Mouse (Mus musculus): Measurements from ENCODE around the gene 2510009E07Rik. TPM values are rescaled to one million over a fixed set of nuclear protein-coding genes. Genes with fewer than 3 reads are reported as not detected.

Gene 2510009E07Rik
- polyA plus RNA-seq, 1 experiment from 2014 or later = 45.4 TPM

DNA sequence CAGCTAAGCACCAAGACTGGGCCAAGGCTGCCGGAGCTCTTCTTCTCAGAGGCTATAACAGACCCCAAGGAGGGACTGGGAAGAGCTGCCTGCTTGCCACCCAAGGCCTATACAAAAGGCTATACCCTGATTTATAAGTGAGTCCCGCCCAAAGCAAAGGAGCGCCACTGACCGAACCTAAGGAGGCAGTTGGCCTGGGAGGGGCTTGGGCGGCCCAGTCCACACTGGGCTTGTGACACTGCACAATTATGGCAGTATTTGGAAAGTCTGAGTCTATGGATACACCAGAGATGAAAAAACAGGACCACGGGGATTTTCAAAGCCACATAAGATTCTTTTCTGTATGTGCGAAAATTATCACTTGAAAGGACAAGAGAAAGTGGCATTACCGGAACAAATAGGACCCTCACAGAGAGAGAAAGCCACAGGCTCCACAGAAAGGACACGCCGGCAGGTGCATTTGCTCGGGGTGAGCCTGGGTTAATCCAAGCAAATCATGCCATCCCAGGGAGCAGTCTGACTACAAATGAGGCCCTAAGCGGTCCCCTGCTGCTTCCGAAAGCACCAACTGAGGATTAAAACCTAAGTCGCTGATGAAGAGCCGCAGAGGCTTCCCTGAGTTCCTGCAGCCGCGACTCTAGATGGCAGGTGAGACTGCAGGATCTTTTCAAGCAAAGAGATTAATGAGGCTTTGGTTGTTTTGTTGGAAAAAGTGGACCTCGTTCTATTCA lies 29.7 kb downstream of the 2510009E07Rik start:
- Histone ChIP-seq H3K4me3 (replicated peaks; ENCODE audit: low read length) (no peak overlapping the region), H3K9me3 (ENCODE audit: control insufficient read depth, low read length) (peaks cover 7% of the 10 kb centered on the region; the same call in 1 of the 2 replicates), H3K27me3 (ENCODE audit: control insufficient read depth, insufficient read depth, low read length) (no peaks in the 10 kb centered on the region), H3K36me3 (replicated peaks; ENCODE audit: control insufficient read depth, insufficient read depth) (no peaks in the 10 kb centered on the region), H3K9ac (peak overlapping the region; percentile 37), H3K27ac (peak overlapping the region; percentile 66), H3K4me1 (replicated peaks; ENCODE audit: control insufficient read depth, insufficient read depth, low read length) (peaks cover 19% of the 10 kb centered on the region), H3K4me2 (replicated peaks) (peak overlapping the region; percentile 32)
- peak; percentile 68; the same call in 1 of the 2 replicates for ATAC-seq (ENCODE audit: low FRiP score)
- 10% methylated on average over 18 of the region's 18 CpGs for WGBS
- DNase-seq (ENCODE audit: low spot score) = peak; percentile 64

DNA sequence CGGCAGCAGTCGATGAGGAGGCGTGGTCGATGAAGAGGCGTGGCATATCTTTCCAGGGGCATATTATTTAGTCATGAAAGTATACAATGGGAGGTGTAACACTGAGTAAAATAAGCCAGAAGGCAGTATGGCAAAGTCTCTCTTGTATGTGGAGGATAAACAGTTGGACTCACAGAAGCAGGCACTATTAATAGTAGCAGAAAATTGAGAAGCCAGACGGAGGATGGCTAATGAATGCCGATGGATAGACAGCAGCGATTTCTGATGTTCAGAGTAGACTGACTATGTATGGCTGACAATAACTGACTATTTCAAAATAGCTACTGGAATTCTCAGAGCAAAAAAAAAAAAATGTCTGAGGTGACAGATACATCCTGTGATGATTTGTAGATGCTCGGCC lies 38.5 kb downstream of the 2510009E07Rik start:
- DNase-seq (ENCODE audit: low spot score) = no peak
- Histone ChIP-seq H3K27me3 (ENCODE audit: control insufficient read depth, insufficient read depth, low read length) (no peaks in the 10 kb centered on the region), H3K9ac (no peak overlapping the region), H3K4me3 (replicated peaks; ENCODE audit: low read length) (no peak overlapping the region), H3K4me2 (replicated peaks) (no peak overlapping the region), H3K4me1 (replicated peaks; ENCODE audit: control insufficient read depth, insufficient read depth, low read length) (peaks cover 4% of the 10 kb centered on the region; the same call in 1 of the 2 replicates), H3K9me3 (ENCODE audit: control insufficient read depth, low read length) (no peaks in the 10 kb centered on the region), H3K27ac (peak overlapping the region; percentile 40; the same call in 1 of the 2 replicates), H3K36me3 (replicated peaks; ENCODE audit: control insufficient read depth, insufficient read depth) (peaks cover 25% of the 10 kb centered on the region)
- 80% methylated on average over 9 of the region's 9 CpGs for WGBS
- ATAC-seq (ENCODE audit: low FRiP score) = no peak

DNA sequence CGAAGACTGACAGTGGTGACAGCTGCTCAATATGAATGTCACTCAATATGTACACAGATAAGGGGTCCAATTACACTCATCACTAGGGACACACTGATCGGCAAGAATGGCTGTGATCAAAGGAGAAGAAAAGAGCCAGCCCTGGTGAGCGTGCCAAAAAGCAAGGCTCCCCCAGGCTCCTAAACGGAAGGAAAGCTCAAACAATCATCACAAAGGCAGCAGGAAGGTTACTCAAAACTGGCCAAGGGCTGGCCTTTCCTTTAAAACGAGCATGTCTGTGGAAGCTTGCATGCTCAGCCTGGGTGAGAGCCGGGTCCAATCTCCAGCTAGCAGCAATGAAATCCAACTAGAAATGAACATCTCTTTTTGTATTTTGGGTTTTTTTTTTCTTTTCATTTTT lies 39.2 kb downstream of the 2510009E07Rik start:
- Histone ChIP-seq H3K4me2 (replicated peaks) (no peak overlapping the region), H3K4me3 (replicated peaks; ENCODE audit: low read length) (no peak overlapping the region), H3K27ac (peak overlapping the region; percentile 40), H3K9ac (0 out of 2 replicates have a peak overlapping the region, but pooled peaks have one; percentile 22), H3K4me1 (replicated peaks; ENCODE audit: control insufficient read depth, insufficient read depth, low read length) (peaks cover 4% of the 10 kb centered on the region; the same call in 1 of the 2 replicates), H3K9me3 (ENCODE audit: control insufficient read depth, low read length) (no peaks in the 10 kb centered on the region), H3K27me3 (ENCODE audit: control insufficient read depth, insufficient read depth, low read length) (no peaks in the 10 kb centered on the region), H3K36me3 (replicated peaks; ENCODE audit: control insufficient read depth, insufficient read depth) (peaks cover 32% of the 10 kb centered on the region)
- WGBS = 35% methylated on average over 6 of the region's 6 CpGs
- ATAC-seq (ENCODE audit: low FRiP score) = no peak
- DNase-seq (ENCODE audit: low spot score) = no peak

DNA sequence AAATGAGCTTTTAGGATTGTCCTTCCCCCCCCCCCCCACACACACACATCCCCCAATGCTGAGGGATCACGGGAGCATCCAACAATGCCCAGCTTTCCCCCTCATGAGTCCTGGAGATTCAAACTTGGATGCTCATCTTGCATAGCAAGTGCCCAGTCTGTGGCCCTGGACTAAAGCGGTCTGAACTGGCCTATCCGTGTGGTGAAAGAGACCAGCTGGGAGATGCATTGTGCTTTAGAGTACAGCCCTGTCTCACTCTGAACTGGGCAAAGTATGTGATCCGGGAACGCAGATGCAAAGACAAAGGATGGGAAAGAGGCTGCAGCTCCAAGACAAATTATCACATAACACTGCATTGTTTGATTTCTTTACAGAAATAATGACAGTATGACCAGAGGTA lies 40.1 kb downstream of the 2510009E07Rik start:
- H3K4me2 ChIP-seq (replicated peaks) = no peak overlapping the region
- no peaks in the 10 kb centered on the region for H3K9me3 ChIP-seq (ENCODE audit: control insufficient read depth, low read length)
- peak overlapping the region; percentile 38; the same call in 1 of the 2 replicates for H3K27ac ChIP-seq
- peaks cover 33% of the 10 kb centered on the region for H3K36me3 ChIP-seq (replicated peaks; ENCODE audit: control insufficient read depth, insufficient read depth)
- no peak overlapping the region for H3K4me3 ChIP-seq (replicated peaks; ENCODE audit: low read length)
- DNase-seq (ENCODE audit: low spot score) (no peak), ATAC-seq (ENCODE audit: low FRiP score) (0 out of 2 replicates have a peak, but pooled peaks have one; percentile 59)
- 25% methylated on average over 5 of the region's 5 CpGs for WGBS
- H3K9ac ChIP-seq = no peak overlapping the region
- H3K27me3 ChIP-seq (ENCODE audit: control insufficient read depth, insufficient read depth, low read length) = no peaks in the 10 kb centered on the region
- peaks cover 4% of the 10 kb centered on the region; the same call in 1 of the 2 replicates for H3K4me1 ChIP-seq (replicated peaks; ENCODE audit: control insufficient read depth, insufficient read depth, low read length)

DNA sequence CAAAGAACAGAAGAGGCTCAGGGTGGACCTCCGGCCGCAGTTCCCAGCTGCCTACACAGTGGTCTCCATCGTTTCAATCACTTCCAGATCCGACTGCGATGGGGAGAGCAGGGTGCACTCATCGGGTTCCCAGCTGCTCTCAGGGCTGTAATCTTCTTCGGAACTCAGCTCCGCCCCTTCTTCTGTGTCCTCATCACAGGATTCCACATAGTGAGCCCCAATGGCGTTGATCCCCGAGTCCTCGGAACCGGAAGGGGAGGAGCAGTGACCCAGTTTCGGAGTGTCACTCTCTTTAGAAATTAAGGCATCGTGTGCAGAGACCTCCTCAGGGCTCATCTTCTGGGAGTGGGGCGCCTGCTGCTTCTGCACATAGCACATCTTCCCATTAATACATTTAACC lies 41.3 kb downstream of the 2510009E07Rik start:
- no peak overlapping the region for H3K4me3 ChIP-seq (replicated peaks; ENCODE audit: low read length)
- no peak overlapping the region for H3K4me2 ChIP-seq (replicated peaks)
- no peaks in the 10 kb centered on the region for H3K9me3 ChIP-seq (ENCODE audit: control insufficient read depth, low read length)
- H3K27me3 ChIP-seq (ENCODE audit: control insufficient read depth, insufficient read depth, low read length) = no peaks in the 10 kb centered on the region
- H3K4me1 ChIP-seq (replicated peaks; ENCODE audit: control insufficient read depth, insufficient read depth, low read length) = peaks cover 4% of the 10 kb centered on the region; the same call in 1 of the 2 replicates
- ATAC-seq (ENCODE audit: low FRiP score) (peak; percentile 31; the same call in 1 of the 2 replicates), DNase-seq (ENCODE audit: low spot score) (no peak)
- H3K36me3 ChIP-seq (replicated peaks; ENCODE audit: control insufficient read depth, insufficient read depth) = peaks cover 33% of the 10 kb centered on the region
- WGBS = 83% methylated on average over 15 of the region's 15 CpGs
- H3K27ac ChIP-seq = no peak overlapping the region
- no peak overlapping the region for H3K9ac ChIP-seq

DNA sequence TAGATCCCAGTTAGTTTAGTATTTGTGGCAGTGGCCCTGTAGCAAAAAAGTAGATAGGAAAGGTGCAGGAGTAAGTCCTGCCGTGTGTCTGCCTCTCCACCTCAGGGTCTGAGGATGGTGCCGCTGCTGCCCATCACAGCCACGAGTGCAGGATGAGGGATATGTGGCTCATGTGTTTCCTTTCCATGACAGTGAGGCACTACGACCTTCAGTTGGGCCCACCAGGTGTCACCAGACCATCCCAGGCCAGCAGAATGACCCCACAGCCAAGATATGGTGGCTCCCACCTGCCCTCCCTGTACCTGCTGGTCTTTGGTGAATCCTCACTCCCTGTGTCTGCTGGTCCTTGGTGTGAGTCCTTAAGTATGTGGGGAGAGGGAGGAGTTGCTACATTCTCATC lies 43.3 kb downstream of the 2510009E07Rik start:
- H3K4me1 ChIP-seq (replicated peaks; ENCODE audit: control insufficient read depth, insufficient read depth, low read length) = peaks cover 4% of the 10 kb centered on the region; the same call in 1 of the 2 replicates
- no peak overlapping the region for H3K4me3 ChIP-seq (replicated peaks; ENCODE audit: low read length)
- DNase-seq (ENCODE audit: low spot score) = no peak
- H3K9ac ChIP-seq = no peak overlapping the region
- ATAC-seq (ENCODE audit: low FRiP score) = no peak
- H3K4me2 ChIP-seq (replicated peaks) = no peak overlapping the region
- no peaks in the 10 kb centered on the region for H3K27me3 ChIP-seq (ENCODE audit: control insufficient read depth, insufficient read depth, low read length)
- no peak overlapping the region for H3K27ac ChIP-seq
- peaks cover 33% of the 10 kb centered on the region for H3K36me3 ChIP-seq (replicated peaks; ENCODE audit: control insufficient read depth, insufficient read depth)
- 90% methylated on average over 4 of the region's 4 CpGs for WGBS
- no peaks in the 10 kb centered on the region for H3K9me3 ChIP-seq (ENCODE audit: control insufficient read depth, low read length)

DNA sequence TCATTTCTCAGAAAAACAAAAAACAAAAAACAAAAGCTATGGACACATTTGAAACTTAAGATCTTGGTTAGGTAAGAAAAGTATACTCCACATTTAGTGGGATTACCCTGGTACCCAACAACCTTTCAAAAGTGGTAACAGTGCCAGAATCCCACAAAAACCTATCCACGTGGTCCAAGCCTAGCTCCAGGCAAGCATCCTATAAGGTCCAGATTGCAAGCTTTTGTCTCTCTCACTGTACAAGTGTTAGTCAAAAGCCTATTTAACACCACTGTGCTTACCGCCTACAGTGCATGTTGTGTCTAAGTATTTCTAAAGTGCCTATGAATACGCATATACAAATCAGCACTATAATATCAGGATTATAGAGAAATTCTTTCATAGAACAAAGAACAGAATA lies 44.2 kb downstream of the 2510009E07Rik start:
- 81% methylated on average over 3 of the region's 3 CpGs for WGBS
- H3K27me3 ChIP-seq (ENCODE audit: control insufficient read depth, insufficient read depth, low read length) = no peaks in the 10 kb centered on the region

DNA sequence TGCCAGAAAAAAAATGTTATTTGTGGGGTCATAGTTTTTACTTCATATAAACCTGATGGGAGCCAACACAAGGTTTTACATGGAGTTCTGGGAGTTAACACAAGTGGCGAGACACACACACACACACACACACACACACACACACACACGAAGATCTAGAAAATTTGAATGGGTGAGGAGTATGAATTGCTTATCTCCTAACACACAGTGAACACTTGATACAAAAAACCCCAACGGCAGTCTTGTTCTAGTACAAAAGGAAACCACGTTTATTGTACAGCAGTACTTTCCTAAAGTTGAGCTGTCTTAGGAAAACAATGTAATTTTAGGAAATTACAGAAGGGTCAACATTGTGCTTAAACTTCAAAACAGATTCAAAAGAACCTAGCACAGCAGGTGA lies 45.7 kb downstream of the 2510009E07Rik start:
- H3K27me3 ChIP-seq (ENCODE audit: control insufficient read depth, insufficient read depth, low read length) = no peaks in the 10 kb centered on the region
- H3K4me1 ChIP-seq (replicated peaks; ENCODE audit: control insufficient read depth, insufficient read depth, low read length) = peaks cover 8% of the 10 kb centered on the region; the same call in 1 of the 2 replicates
- 88% methylated on average over 4 of the region's 4 CpGs for WGBS
- peaks cover 33% of the 10 kb centered on the region for H3K36me3 ChIP-seq (replicated peaks; ENCODE audit: control insufficient read depth, insufficient read depth)
- no peak overlapping the region for H3K4me2 ChIP-seq (replicated peaks)
- DNase-seq (ENCODE audit: low spot score) = no peak
- no peak overlapping the region for H3K9ac ChIP-seq
- no peaks in the 10 kb centered on the region for H3K9me3 ChIP-seq (ENCODE audit: control insufficient read depth, low read length)
- H3K27ac ChIP-seq = no peak overlapping the region
- ATAC-seq (ENCODE audit: low FRiP score) = no peak
- H3K4me3 ChIP-seq (replicated peaks; ENCODE audit: low read length) = no peak overlapping the region

More for the DNA sequence above, 44.2 kb downstream of the 2510009E07Rik start:
- Histone ChIP-seq H3K4me3 (replicated peaks; ENCODE audit: low read length) (no peak overlapping the region), H3K27ac (no peak overlapping the region), H3K36me3 (replicated peaks; ENCODE audit: control insufficient read depth, insufficient read depth) (peaks cover 33% of the 10 kb centered on the region), H3K9me3 (ENCODE audit: control insufficient read depth, low read length) (no peaks in the 10 kb centered on the region), H3K4me2 (replicated peaks) (no peak overlapping the region), H3K4me1 (replicated peaks; ENCODE audit: control insufficient read depth, insufficient read depth, low read length) (no peaks in the 10 kb centered on the region; the same call in 1 of the 2 replicates), H3K9ac (no peak overlapping the region)
- ATAC-seq (ENCODE audit: low FRiP score) (no peak), DNase-seq (ENCODE audit: low spot score) (no peak)

DNA sequence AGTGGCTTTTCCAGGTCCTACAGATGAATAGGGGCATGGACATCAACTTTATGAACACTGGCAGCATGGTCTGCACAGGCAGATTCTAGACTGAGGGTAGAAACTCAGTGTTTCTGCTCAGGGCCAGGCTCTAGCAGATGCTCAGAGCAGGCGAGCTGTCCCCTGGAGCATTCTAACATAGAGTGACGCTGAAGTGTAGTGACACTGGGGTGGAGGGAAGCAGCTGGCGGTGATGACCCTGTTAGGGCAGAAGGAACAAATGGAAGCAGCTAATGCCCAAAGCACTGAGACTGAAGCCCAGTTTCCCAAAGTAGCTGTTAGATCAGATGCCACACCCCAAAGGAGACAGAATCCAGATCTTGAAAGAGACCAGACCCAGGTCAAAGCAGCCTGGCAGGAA lies 48.0 kb downstream of the 2510009E07Rik start:
- no peak for ATAC-seq (ENCODE audit: low FRiP score)
- 61% methylated on average over 3 of the region's 3 CpGs for WGBS
- Histone ChIP-seq H3K9ac (no peak overlapping the region), H3K36me3 (replicated peaks; ENCODE audit: control insufficient read depth, insufficient read depth) (0 out of 2 replicates have a peak, but pooled peaks cover 20% of the 10 kb centered on the region), H3K27ac (no peak overlapping the region), H3K9me3 (ENCODE audit: control insufficient read depth, low read length) (no peaks in the 10 kb centered on the region), H3K4me1 (replicated peaks; ENCODE audit: control insufficient read depth, insufficient read depth, low read length) (peaks cover 10% of the 10 kb centered on the region; the same call in 1 of the 2 replicates), H3K4me2 (replicated peaks) (no peak overlapping the region), H3K27me3 (ENCODE audit: control insufficient read depth, insufficient read depth, low read length) (no peaks in the 10 kb centered on the region), H3K4me3 (replicated peaks; ENCODE audit: low read length) (no peak overlapping the region)
- DNase-seq (ENCODE audit: low spot score) = no peak

Measured in hindbrain, embryonic 14.5 days (tissue).